Mouse (Mus musculus) kidney, adult 9 months (tissue): Measurements from ENCODE around the gene Gas7.

ENCODE experiments used
- DNase-seq: peaks from one replicate; pipeline ENCODE4 v3.0.0; 2022

The Gas7 gene

DNA sequence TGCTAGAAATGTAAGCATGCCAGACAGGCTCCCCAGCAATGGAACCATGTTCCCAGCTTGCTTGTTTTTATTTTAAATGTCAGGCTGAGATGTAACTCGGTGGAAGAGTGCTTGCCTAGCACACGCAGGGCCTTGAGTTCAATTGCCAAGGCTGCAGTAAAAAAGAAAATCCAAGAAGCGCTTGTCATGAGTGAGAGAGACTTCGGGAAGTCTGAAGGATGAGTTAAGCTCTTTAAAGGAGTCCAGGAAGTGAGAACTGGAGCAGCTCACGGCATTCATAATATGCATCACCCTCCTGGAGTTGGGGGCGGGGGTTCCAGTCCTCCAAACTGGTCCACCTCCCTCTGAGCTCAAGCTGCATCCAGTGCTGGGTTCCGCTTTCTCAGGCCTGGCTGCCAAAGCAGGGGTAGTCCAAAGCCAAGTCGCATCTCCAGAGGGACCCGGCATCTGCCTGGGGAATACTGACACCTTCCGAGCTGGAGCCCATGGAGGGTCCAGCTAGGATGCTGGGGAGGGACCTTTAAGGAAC is 34.5 kb downstream of the Gas7 start:
- DNase-seq: no peak

DNA sequence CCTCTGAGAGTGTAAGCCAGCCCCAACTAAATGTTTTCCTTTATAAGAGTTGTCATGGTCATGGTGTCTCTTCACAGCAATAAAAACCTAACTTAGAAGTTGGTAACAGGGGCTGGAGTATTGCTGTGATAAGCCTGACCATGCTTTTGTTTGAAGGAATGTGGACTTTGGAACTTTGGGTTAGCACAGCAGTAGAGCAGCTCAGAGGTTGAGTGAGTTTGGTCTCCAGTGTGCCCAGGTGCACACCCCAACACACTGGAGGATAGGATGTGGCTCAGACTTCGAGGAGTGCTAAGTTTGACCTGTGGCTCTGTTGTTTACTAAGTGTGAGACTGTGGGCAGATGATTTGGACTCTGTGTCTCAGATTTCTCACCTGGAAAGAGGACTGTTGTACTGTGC is 41.6 kb downstream of the Gas7 start:
- DNase-seq: no peak

DNA sequence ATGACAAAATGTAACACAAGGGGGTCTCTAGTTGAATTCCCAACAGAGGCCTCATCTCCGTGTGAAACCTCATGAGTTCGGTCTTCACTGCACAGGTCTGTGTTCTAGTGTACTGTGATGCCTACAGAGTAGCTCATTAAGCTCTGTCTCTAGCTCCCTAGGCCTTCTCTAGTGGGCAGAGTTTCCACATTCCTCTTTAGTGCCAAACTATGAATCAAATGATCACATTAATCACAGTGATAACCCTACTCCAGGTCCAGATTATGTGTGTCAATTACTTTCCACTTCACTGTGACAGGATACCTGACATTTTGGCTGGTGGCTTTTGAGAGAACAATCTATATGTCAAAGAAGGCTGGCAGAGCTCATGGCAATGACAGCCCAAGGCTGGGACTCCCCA is 44.9 kb downstream of the Gas7 start:
- DNase-seq: no peak

DNA sequence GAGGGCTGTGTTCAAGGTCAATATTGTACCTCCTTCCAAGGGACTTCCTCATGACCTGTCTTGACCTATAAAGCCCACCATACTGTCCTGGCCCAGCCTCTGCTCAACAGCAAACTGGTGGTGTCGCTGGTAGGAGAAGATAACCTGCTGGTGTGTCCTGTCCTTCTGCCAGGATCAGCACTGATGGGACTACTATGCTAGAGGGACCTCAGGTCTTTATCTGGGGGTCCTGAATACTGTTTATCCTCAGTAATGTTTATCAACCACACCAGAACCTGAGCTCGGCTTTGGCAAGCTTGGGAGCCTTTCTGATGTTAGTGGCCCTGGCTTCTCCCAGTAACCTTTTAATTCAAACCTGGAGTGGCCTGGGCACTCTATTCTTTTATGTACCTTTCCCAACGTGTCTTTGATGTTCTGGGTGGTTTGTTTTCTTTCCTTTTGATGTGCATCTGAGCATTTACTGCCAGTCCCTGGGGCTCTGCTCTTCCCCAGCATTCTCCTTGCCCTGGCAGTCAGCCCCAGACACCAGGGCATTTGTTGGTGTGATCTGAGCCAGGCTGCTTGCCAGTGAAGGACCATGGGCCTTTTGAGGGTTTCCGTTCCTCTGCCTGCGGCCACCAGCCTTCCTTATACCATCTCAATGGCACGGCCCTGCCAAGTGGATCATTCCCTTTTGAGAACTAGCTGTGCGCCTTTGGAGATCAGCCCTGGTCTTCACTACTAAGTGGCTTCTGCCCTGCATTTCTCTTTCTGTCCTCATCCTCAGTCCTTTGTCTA is 46.4 kb downstream of the Gas7 start:
- no peak for DNase-seq

DNA sequence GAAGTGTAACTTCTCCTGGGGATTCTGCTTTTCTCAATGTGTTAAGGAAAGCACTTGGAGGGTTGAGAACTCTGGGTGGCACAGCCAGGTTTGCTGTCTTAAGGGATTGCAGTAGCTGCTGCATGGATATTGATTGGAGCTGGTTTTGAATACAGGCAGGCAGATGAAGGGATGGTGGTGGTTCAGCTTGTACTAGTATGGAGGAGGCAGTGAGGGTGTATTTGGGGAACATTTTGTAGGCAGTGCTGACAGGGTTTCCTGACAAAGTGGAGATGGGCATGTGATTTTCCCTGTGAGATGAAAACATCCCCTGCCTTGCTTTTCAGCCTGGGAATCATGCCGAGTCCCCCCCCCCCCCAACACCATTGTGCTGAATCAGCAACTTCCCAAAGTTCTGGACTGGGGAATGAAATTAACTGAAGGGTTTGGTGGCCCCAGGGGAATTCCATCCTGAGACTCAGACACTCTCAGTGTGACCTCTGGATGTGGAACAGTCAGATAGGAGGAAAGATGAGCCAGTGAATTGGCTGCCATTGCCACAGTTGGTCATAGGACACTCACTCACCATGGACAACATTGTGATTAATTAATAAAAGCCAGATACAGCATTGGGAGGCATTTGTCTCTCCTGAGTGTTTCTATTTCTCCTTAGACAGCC is 54.1 kb downstream of the Gas7 start:
- DNase-seq: no peak

DNA sequence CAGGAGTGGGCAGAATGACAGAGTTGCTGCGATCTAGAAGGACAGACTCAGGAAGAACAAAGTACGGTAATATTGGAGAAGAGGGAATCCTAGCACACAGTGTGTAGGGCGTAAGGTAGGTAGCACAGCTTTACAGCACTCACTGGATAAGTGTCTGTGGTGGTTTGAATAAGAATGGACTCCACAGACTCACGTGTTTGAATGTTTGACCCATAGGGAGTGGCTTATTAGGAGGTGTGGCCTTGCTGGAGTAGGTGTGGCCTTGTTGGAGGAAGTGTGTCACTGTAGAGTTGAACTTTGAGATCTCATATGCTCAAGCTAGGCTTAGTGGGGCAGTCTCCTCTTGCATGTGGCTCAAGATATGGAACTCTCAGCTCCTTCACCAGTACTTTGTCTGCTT is 55.6 kb downstream of the Gas7 start:
- DNase-seq: no peak

DNA sequence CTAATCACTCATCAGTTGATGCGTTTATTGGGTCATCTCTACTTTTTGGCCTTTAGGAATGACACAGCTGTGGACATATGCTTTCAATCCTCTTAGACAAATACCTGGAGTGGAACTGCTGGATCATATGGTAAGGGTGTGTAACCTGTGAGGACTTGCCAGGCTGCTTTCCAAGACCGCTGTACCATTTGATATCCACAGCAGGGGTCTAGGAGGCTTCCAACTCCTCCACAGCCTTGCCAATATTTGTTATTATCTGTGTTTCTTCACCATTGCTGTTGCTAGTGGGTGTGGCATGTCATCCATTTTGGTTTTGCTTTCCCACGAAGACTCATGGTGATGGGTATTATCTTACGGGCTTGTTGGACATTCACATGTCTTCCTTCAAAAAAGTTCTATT is 57.8 kb downstream of the Gas7 start:
- no peak for DNase-seq

DNA sequence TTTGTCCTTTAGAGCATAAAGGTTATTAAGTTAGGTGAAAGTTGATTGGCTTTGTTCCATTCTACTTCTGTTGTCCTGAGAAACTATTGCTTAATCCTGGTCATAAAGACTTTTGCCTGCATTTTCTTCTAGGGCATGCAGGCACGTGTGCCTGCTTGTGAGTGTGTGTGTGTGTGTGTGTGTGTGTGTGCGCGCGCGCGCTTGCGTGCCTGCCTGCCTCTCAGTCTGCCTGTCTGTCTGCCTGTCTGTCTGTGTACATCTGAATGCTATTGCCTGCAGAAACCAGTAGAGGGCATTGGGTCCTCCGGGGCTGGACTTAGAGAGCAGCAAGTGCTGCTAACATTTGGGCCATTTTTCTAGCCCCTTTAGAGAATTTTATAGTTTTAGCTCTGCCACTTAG is 59.2 kb downstream of the Gas7 start:
- DNase-seq: no peak

DNA sequence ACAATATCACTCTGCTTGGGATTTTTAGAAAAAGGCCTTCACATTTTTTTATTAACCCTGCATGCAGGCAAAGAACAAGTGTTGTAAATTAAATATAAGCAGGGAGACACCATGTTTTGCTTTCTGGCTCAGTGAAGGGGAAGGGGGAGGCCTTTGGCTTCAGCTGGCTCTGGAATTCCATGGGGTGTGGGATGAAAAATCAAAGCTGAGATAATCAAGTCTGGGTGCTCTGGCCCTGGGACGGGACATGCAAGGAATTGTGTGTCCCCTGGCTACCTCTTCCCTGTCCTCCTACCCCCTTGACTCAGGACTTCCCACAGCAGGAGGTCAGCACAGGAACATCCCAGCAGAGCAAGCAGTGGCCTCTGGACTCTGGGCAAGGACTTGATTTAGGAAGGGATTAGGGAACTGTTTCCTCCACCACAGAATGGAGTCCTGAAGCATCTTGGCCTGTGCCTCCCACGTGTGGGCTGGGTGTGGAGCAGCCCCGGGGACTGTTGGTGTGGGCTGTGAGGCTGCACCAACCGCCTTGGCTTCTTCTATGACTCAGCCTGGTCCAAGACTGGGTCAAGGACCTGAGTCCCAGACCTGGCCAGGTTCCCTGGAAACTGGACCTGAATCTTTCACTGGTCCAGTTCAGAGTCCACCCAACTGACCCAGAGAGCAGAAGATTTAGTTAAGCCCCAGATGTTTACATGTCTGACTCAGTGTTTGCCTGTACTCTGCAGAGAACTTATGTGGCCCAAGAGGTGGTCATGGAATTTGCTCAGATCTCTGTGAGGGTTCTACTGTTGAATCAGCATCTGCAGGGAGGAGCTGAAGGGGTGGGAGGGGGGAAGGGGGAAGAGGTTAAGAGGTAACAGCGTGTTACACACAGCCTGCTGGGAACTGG is 60.0 kb downstream of the Gas7 start:
- DNase-seq: peak; percentile 94

DNA sequence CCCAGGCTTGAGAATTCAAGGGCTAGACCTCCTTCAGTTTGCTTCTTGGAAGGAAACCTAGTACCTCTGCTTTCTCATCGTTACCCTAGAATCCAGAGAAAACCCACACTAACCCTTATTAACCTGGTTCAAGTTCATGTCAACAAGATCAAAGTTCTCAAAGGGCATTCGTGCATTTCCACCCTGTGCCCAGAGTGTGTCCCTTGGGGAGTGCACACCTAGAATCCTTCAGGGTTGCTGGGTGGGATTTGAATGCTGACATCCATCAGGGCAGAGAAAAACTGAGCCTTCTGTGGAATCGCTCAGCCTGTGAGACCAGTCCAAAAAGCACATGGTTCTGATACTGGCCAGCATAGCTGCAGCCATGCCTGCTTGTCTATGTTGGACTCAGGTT is 60.7 kb downstream of the Gas7 start:
- peak; percentile 62 for DNase-seq

DNA sequence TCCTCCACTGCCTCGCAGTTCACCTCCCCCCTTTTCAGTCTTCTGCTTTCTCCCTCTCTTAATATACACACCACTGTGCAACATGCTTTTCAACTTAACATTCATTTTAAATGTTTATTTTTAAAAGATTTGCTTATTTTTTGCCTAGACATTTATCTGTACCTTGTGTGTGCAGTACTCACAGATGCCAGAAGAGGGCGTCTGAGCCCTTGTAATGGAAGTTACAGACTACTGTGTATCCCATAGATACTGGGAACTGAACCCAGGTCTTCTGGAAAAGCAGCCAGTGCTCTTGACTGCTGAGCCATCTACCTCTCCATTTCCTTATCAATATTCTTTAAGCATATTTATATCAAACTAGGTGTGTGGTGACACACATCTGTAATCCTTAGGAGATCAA is 62.5 kb downstream of the Gas7 start:
- no peak for DNase-seq

DNA sequence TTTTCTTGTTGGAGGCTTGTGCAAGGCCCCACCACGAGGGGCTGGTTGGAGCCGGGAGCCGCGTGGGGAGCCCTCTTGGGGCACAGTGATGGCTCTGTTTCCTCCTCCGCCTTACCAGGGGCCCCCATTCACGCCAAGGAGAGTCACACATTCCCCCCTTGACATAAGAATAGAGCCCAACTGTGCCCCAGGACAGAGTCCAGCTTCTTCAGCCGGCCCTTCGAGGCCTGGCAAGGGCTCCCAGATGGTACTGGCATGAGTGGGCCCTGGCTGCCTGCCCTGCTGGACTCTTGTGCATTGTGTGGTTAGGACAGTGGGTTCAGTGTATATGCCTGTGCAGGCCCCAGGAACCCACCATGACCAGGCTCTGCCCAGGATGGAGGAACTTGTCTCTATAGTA is 63.7 kb downstream of the Gas7 start:
- DNase-seq: peak; percentile 46

DNA sequence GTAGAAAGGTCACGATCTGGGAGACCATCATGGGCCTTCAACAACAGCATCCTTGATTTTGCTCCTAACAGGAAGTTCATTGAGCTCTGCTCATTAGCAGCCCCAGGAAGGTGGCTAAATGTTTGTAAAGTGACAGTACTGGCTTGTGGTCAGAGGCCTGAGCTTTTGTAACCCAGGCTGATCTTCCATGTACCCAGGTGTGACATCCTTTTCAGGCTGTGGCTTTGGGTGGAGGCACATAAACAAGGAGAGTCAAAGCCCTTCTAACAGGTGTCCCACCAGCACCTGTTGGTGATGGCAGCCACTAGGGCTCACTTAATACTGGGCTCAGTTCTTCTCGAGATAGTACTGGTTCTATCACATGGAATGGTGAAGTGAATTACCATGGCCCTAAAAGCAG is 67.4 kb downstream of the Gas7 start:
- DNase-seq: no peak

DNA sequence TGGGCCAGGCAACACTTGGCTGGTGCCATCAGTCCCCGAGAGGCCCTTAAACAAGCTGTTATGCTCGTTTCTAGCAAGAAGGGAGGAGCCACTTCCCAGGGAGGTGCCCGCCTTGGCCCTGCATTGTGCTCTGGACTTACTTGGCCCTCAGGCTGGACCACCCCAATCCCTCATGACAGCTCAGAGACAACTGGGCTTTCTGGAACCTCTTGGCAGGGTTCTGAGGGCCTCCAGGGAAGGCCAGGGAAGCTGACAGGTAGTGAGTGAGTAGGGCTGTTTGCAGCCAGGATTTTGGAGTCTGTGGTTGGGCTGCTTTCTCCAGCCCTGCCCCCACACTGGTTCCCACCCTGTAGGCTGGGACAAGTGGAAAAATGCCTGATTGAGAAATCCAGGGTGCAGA is 68.6 kb downstream of the Gas7 start:
- no peak for DNase-seq

DNA sequence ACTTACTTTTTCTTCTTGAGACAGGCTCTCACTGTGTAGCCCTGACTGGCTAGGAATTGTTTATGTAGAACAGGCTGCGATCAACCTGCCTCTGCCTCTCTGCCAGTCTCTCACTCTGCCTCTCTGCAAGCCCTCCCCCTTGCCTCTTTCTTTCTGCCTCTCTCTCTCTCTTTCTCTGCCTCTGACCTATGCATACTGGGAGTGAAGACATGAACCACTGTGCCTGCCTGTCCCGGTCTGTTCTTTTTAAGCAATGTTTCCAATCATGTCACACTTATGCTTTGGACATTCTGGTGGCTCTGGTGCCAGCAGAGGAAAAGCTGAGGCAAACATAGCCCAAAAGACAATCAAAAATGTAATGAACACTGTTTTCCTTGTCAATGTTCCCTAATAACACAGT is 69.5 kb downstream of the Gas7 start:
- no peak for DNase-seq

DNA sequence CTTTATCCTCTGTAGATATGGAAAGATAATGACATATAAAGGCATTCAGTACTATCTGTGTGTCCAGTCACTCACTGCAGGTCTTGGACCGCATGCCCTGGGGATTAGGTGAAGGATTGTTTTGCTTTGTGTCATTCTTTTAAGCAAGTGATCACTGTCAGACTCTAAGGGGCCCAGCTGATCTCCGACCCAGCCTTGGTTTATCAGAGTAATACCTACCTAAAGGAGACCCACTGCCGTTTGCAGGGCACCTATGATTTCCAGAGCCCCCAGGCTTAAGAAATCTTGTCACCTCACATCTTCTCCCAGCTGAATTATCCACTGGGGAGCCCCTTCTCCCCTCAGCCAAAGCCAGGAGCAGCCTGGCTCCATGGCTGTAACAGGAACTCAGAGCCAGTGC is 70.6 kb downstream of the Gas7 start:
- no peak for DNase-seq

DNA sequence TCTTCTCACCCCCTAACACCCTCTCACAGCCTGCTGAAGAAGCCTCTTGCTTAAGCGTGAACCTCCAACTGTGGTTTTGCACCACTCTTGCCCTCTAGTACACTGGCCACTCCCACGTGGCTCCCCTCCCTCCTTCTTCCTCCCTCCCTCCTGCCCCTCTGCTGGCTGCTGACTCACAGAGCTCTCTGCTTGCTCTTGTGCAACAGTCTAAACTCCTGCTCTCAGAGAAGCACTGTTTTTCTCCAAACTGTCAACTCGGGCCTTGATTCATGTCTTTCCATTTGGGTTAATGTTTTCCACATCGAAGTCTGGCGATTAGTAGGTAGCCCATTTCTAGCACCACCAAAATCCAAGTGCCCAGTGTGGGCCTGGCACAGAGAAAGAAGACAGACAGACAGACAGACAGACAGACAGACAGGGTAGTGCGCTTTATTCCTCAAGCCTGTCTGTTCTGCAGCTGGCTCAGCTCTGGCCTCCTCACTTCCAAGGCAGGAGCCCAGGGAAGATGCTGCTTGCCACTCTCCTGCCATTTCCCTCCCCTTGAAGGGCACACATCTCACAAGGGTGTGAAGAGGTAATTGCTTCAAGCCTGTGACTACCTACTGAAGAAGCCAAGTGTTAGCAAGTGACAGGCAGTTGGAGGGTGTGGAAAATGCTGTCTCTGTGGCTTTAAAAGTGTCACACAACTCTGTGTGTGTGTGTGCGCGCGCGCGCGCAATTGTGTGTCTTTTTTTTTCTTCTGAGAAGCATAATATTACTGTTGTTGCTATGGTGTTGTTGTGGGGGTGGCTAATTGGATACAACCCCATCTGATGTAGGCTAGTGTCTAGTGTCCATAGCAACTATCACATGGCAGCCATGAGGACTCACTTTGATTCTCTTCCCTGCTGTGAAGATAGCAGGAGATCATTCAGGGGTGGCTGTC is 71.6 kb downstream of the Gas7 start:
- DNase-seq: peak; percentile 82

DNA sequence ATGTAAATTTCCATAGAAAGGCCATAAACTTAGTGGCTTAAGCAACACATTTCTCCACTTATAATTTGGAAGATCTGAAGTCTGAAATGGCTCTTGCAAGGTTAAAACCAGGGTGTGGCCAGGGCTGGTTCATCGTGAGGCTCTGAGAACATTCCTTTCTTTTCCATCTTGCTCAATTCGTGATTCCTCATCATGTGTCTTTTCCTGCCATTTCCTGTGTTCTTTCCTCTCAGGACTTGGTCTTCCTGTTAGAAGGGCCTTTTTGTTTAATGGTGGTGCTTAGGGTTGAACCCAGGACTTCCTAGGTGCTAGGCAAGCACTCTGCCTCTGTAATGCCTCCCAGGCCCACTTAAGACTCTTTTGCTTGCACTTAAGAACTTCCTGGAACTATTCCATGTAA is 76.0 kb downstream of the Gas7 start:
- no peak for DNase-seq

DNA sequence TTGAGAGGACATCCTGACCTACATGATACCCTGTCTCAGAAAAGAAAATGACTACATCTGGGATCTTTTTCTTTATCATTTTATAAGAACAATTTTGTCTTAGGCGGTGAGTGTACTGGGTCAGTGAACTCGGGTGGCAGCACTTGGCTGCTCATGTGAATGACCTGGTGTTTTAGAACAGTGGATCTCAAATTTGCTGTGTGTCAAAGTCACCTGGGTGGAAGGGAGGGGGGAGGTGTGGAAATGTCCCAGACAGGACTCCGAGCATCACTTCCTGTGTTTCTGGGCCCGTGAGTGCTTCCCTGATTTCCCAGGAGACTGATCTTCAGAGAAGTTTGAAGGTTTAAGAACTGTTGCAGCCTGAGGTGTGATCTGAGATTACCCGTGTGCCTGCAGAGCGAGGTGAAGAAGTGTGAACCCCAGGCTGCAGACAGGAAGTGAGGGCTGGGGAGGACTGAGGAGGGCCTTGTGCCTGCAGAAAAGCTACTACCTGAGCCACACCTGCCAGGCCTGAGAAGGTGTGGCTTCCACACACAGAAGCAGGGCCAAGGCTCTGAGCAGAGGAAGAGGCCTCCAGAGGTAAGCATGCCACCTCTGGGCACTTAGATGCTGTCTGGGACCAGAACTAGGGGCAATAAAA is 76.8 kb downstream of the Gas7 start:
- peak; percentile 39 for DNase-seq

DNA sequence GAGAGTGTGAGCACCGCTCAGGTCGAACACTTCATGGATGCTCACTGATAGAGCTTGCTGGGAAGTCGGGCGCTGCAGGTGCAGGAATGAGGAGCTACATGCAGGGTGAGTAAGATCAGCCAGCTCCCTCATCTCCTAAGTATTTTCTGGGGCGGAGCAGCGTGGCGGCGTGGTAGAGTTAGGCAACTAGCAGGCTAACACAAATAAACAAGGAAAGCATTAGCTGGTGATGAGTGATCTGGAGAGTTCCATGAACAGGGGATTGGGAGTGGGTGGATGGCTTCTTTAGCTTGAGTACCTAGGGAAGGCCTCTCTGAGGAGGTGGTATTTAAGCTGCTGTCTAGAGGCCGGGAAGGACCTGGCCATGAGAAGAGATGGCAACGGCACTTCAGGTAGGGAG is 77.5 kb downstream of the Gas7 start:
- no peak for DNase-seq

DNA sequence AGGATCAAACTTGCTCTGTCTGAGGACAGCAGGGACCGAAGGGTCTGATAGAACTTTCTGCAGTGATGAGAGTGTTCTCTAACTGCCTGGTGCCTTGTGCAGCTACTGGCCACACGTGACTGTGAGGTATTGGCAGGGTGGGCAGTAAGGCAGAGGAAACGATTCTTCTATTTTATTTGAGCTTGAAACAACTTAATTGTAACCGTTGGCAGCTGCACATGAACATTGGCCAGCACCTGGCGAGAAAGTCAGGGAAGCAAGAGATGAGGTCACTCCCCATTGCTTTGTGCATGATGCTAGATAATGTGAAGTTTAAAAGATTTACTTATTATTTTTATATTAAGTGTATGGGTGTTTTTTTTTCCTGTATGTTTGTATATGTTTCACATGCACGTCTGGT is 77.9 kb downstream of the Gas7 start:
- DNase-seq: no peak

DNA sequence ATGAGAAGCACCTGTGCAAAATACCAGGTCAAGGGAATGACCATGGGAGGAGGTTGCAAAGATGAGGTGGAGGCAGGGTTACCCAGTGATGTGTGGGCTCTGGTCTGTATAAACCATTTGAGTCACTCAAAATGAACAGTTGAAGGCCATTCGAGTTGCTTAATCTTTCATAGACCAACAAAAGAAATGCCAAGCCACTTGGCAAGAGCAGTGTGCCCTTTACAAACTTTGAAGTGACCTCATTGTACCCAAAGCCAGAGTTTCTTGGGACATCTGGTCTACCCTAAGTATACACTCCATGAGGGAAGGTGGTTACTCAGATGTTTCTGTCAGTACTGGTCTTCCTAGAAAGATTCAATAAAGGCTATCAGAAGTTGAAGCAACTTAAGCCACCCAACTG is 80.5 kb downstream of the Gas7 start:
- no peak for DNase-seq
